In genomic region chr6:88774055-88774454, GRCm38 (mm10) we compare ENCODE assay signal across 21 mouse cellular contexts. TPM values are rescaled to one million over a fixed set of nuclear protein-coding genes. Genes with fewer than 3 reads are reported as not detected.
DNase-seq lines count a peak whose midpoint lies in the region; ATAC-seq and TF ChIP-seq lines count a peak whose summit lies in the region.
"Had no signal": no experiment of that assay in that cellular context is flagged by ENCODE, and none has a peak within 500 bp of the region (broad histone marks: within the 10 kb centered on the region; RNA-seq: fewer than 3 reads in every experiment).

No protein-coding gene starts in this region.

- WGBS in heart, adult 2 months, result 37% methylated on average over 9 of the region's 9 CpGs
- WGBS in liver, embryonic 13.5 days (ENCODE audit: insufficient replicate concordance), result 71% methylated on average over 9 of the region's 9 CpGs
- WGBS in liver, postnatal 0 days (ENCODE audit: insufficient replicate concordance), result 76% methylated on average over 9 of the region's 9 CpGs
- WGBS in midbrain, embryonic 13.5 days, result 84% methylated on average over 9 of the region's 9 CpGs
- 54% methylated on average over 9 of the region's 9 CpGs for WGBS in lung, adult 2 months

- no peak overlapping the region for H3K4me2 ChIP-seq in liver, embryonic 13.5 days
- H3K4me2 ChIP-seq in liver, postnatal 0 days (ENCODE audit: low read depth, low read length), result no peak overlapping the region
- no peak overlapping the region for H3K4me2 ChIP-seq in midbrain, embryonic 13.5 days (replicated peaks)
- H3K4me2 ChIP-seq: embryonic facial prominence, embryonic 15.5 days; hindbrain, embryonic 13.5 days; liver, embryonic 15.5 days; midbrain, embryonic 12.5 days had no signal

- H3K79me2 ChIP-seq in heart, adult 2 months (replicated peaks; ENCODE audit: control insufficient read depth, insufficient read depth, low read length), result no peaks in the 10 kb centered on the region

- H3K27ac ChIP-seq in heart, adult 2 months, result peak overlapping the region; percentile 16
- no peak overlapping the region for H3K27ac ChIP-seq in liver, embryonic 13.5 days
- no peak overlapping the region for H3K27ac ChIP-seq in liver, postnatal 0 days (ENCODE audit: low read depth)
- H3K27ac ChIP-seq in embryonic fibroblast, embryonic 13.5 days (ENCODE audit: insufficient read depth, low read length), result peak overlapping the region; percentile 81
- H3K27ac ChIP-seq in midbrain, embryonic 13.5 days, result no peak overlapping the region
- H3K27ac ChIP-seq: embryonic facial prominence, embryonic 15.5 days; forebrain, embryonic 10.5 days; hindbrain, embryonic 13.5 days; liver, embryonic 15.5 days; midbrain, embryonic 12.5 days had no signal

- peaks cover 23% of the 10 kb centered on the region for H3K4me1 ChIP-seq in heart, adult 2 months (ENCODE audit: control insufficient read depth, insufficient read depth, low read length)
- H3K4me1 ChIP-seq in liver, embryonic 13.5 days (replicated peaks), result peaks cover 62% of the 10 kb centered on the region
- H3K4me1 ChIP-seq in liver, postnatal 0 days (ENCODE audit: insufficient read depth), result peaks cover 5% of the 10 kb centered on the region; the same call in 1 of the 2 replicates
- peaks cover 17% of the 10 kb centered on the region for H3K4me1 ChIP-seq in embryonic fibroblast, embryonic 13.5 days (ENCODE audit: control insufficient read depth, insufficient read depth, low read length)
- peaks cover 14% of the 10 kb centered on the region for H3K4me1 ChIP-seq in midbrain, embryonic 13.5 days (replicated peaks)
- H3K4me1 ChIP-seq in lung, adult 2 months (ENCODE audit: control insufficient read depth, insufficient read depth, low read length), result no peaks in the 10 kb centered on the region

- ATAC-seq in liver, embryonic 13.5 days (ENCODE audit: low read depth), result no peak
- no peak for ATAC-seq in liver, postnatal 0 days
- no peak for ATAC-seq in midbrain, embryonic 13.5 days
- ATAC-seq: forebrain, embryonic 16.5 days; lung, postnatal 0 days had no signal

- H3K36me3 ChIP-seq in heart, adult 2 months (ENCODE audit: control insufficient read depth, insufficient read depth, low read length), result peaks cover 3% of the 10 kb centered on the region; the same call in 1 of the 2 replicates
- H3K36me3 ChIP-seq in liver, embryonic 13.5 days, result peaks cover 28% of the 10 kb centered on the region
- 0 out of 2 replicates have a peak, but pooled peaks cover 2% of the 10 kb centered on the region for H3K36me3 ChIP-seq in liver, postnatal 0 days (replicated peaks; ENCODE audit: insufficient read depth, low read length)
- no peaks in the 10 kb centered on the region for H3K36me3 ChIP-seq in midbrain, embryonic 13.5 days
- H3K36me3 ChIP-seq: embryonic facial prominence, embryonic 15.5 days; forebrain, embryonic 10.5 days; hindbrain, embryonic 13.5 days; midbrain, embryonic 12.5 days had no signal

- no peak overlapping the region for H3K9ac ChIP-seq in heart, adult 2 months (ENCODE audit: low read depth, low read length)
- 0 out of 2 replicates have a peak overlapping the region, but pooled peaks have one; percentile 13 for H3K9ac ChIP-seq in liver, embryonic 13.5 days
- H3K9ac ChIP-seq in liver, postnatal 0 days (replicated peaks), result no peak overlapping the region
- H3K9ac ChIP-seq in midbrain, embryonic 13.5 days (replicated peaks), result no peak overlapping the region
- H3K9ac ChIP-seq: embryonic facial prominence, embryonic 15.5 days; hindbrain, embryonic 13.5 days; midbrain, embryonic 12.5 days had no signal

- TF ChIP-seq POLR2A in heart, adult 2 months (IDR thresholded peaks at IDR 0.05; ENCODE audit: insufficient read depth, low read depth, low read length), result no peak
- TF ChIP-seq POLR2A in embryonic fibroblast, embryonic 13.5 days (IDR thresholded peaks at IDR 0.05; ENCODE audit: low read depth, low read length), result no peak
- no peak for TF ChIP-seq POLR2A in lung, adult 2 months (IDR thresholded peaks at IDR 0.05; ENCODE audit: borderline replicate concordance, extremely low read depth, low read depth, low read length)

- no peak for TF ChIP-seq CTCF in heart, adult 2 months (IDR thresholded peaks at IDR 0.05)
- no peak for TF ChIP-seq CTCF in liver, postnatal 0 days (IDR thresholded peaks at IDR 0.05; ENCODE audit: low read depth)
- TF ChIP-seq CTCF in embryonic fibroblast, embryonic 13.5 days (IDR thresholded peaks at IDR 0.05; ENCODE audit: borderline replicate concordance, insufficient read depth, low read length), result no peak
- no peak for TF ChIP-seq CTCF in lung, adult 2 months (IDR thresholded peaks at IDR 0.05; ENCODE audit: insufficient read depth, low read length)

- no peaks in the 10 kb centered on the region for H3K27me3 ChIP-seq in heart, adult 2 months (ENCODE audit: control insufficient read depth, insufficient read depth, low read length)
- 0 out of 2 replicates have a peak, but pooled peaks cover 4% of the 10 kb centered on the region for H3K27me3 ChIP-seq in liver, embryonic 13.5 days
- no peaks in the 10 kb centered on the region for H3K27me3 ChIP-seq in liver, postnatal 0 days (ENCODE audit: insufficient read depth, low read length)
- no peaks in the 10 kb centered on the region for H3K27me3 ChIP-seq in midbrain, embryonic 13.5 days
- H3K27me3 ChIP-seq: embryonic facial prominence, embryonic 15.5 days; hindbrain, embryonic 13.5 days; liver, embryonic 15.5 days; midbrain, embryonic 12.5 days had no signal

- no peaks in the 10 kb centered on the region for H3K9me3 ChIP-seq in liver, embryonic 13.5 days (replicated peaks)
- no peaks in the 10 kb centered on the region for H3K9me3 ChIP-seq in liver, postnatal 0 days (ENCODE audit: low read length)
- H3K9me3 ChIP-seq in midbrain, embryonic 13.5 days, result no peaks in the 10 kb centered on the region
- H3K9me3 ChIP-seq: embryonic facial prominence, embryonic 15.5 days; forebrain, embryonic 10.5 days; hindbrain, embryonic 13.5 days; liver, embryonic 15.5 days; midbrain, embryonic 12.5 days had no signal

- intact Hi-C loops in heart, adult 2 months (cut with DNase I), result no loop called here

- TF ChIP-seq EP300 in heart, adult 2 months (IDR thresholded peaks at IDR 0.05; ENCODE audit: insufficient read depth, low read depth, low read length), result no peak
- TF ChIP-seq EP300 in liver, postnatal 0 days (IDR thresholded peaks at IDR 0.05; ENCODE audit: low read depth), result no peak

- no peak for DNase-seq in heart, adult 2 months
- DNase-seq in heart, adult 9 months (ENCODE audit: low spot score in 2 of 2), result no peak
- no peak for DNase-seq in liver, embryonic 13.5 days
- DNase-seq in liver, postnatal 0 days, result no peak
- DNase-seq in embryo, embryonic 10.5 days (ENCODE audit: low spot score), result no peak
- no peak for DNase-seq in lung, adult 2 months
- DNase-seq: adrenal gland, postnatal 14 days; cerebellum, adult 9-10 months; heart, postnatal 36 days; kidney, adult 8-10 months; kidney, postnatal 10 days; thymus, postnatal 36 days had no signal

- no peak overlapping the region for H3K4me3 ChIP-seq in heart, adult 2 months
- H3K4me3 ChIP-seq in liver, embryonic 13.5 days (replicated peaks), result no peak overlapping the region
- H3K4me3 ChIP-seq in liver, postnatal 0 days (ENCODE audit: low read depth, low read length), result no peak overlapping the region
- no peak overlapping the region for H3K4me3 ChIP-seq in embryonic fibroblast, embryonic 13.5 days (ENCODE audit: insufficient read depth, low read length)
- no peak overlapping the region for H3K4me3 ChIP-seq in midbrain, embryonic 13.5 days (replicated peaks)
- H3K4me3 ChIP-seq in lung, adult 2 months (replicated peaks; ENCODE audit: extremely low read depth, low read depth, low read length), result no peak overlapping the region
- H3K4me3 ChIP-seq: embryonic facial prominence, embryonic 15.5 days; forebrain, embryonic 10.5 days; hindbrain, embryonic 13.5 days; liver, embryonic 15.5 days; midbrain, embryonic 12.5 days had no signal

RNA-seq across cellular contexts. Expression of gene Mgll, which starts 49.8 kb away (rescaled TPM):
- total RNA-seq in heart, adult 2 months (2021), result 100 to 1,000 TPM in 1 of 2 experiments, 10 to 100 TPM in 1; 88.7 to 102 TPM
- polyA plus RNA-seq in heart, adult 2 months (2012; rRNA removed), result 146 and 188 TPM in 2 replicates
- polyA plus RNA-seq in liver, embryonic 13.5 days (2015; fragmentation: Nextera tagmentation; extraction: Ambion mirVana), result 66.8 and 68.8 TPM in 2 replicates
- polyA plus RNA-seq in liver, postnatal 0 days (2015; fragmentation: Nextera tagmentation; extraction: Ambion mirVana), result 106 and 121 TPM in 2 replicates
- polyA plus RNA-seq in embryonic fibroblast, embryonic 13.5 days (2011; ENCODE audit: insufficient read length, low read depth, missing spikeins), result 16.0 and 19.9 TPM in 2 replicates
- 5.3 and 7.4 TPM in 2 replicates for polyA plus RNA-seq in midbrain, embryonic 13.5 days (2015; fragmentation: Nextera tagmentation; extraction: Ambion mirVana)
- polyA plus RNA-seq in lung, adult 2 months (2012; rRNA removed), result 110 and 128 TPM in 2 replicates

Comparison
In these comparisons a context has a peak if more than half of its experiments do, and no peak if none do; other contexts are left out.
1. H3K27ac ChIP-seq: peak in heart, adult 2 months (single experiment) and embryonic fibroblast, embryonic 13.5 days (single experiment); none in liver, embryonic 13.5 days (single experiment), liver, postnatal 0 days (single experiment) and midbrain, embryonic 13.5 days (single experiment).